Mouse (Mus musculus) hindbrain, embryonic 15.5 days (tissue): ENCODE measurements around the gene Acot6. TPM values are rescaled to one million over a fixed set of nuclear protein-coding genes. Genes with fewer than 3 reads are reported as not detected.

Source experiments
- ATAC-seq: fragments of 200-750 bp; cut with Nextera tagmentation; 2 replicates; pipeline ENCODE4 v1.8.0; 2017; ENCODE audit warnings: low read depth, moderate number of reproducible peaks, moderate TSS enrichment; ENCODE audit not compliant: low FRiP score
- H3K27ac ChIP-seq: fragments of 300-500 bp; sonication (generic); replicated peaks from 2 replicates; pipeline ENCODE4 v1.5.1; 2015; ENCODE audit warnings: mild to moderate bottlenecking, inconsistent platforms
- H3K27me3 ChIP-seq: fragments of 300-500 bp; sonication (generic); 2 replicates; pipeline ENCODE4 v1.6.1; 2015; ENCODE audit warnings: control low read depth, inconsistent platforms
- H3K36me3 ChIP-seq: fragments of 300-500 bp; sonication (generic); 2 replicates; pipeline ENCODE4 v1.6.1; 2015; ENCODE audit warnings: control low read depth, inconsistent platforms
- H3K4me1 ChIP-seq: fragments of 300-500 bp; sonication (generic); replicated peaks from 2 replicates; pipeline ENCODE4 v1.6.1; 2015; ENCODE audit warnings: control low read depth, inconsistent platforms
- H3K4me2 ChIP-seq: fragments of 300-500 bp; sonication (generic); 2 replicates; pipeline ENCODE4 v1.6.1; 2015; ENCODE audit warnings: moderate library complexity, mild to moderate bottlenecking, inconsistent platforms
- H3K4me3 ChIP-seq: fragments of 300-500 bp; sonication (generic); 2 replicates; pipeline ENCODE4 v1.5.1; 2015; ENCODE audit warnings: mild to moderate bottlenecking, inconsistent platforms
- H3K9ac ChIP-seq: fragments of 300-500 bp; sonication (generic); 2 replicates; pipeline ENCODE4 v1.6.1; 2015; ENCODE audit warnings: inconsistent platforms
- H3K9me3 ChIP-seq: fragments of 300-500 bp; sonication (generic); 2 replicates; pipeline ENCODE4 v1.6.1; 2016; ENCODE audit warnings: control low read depth, inconsistent platforms
- WGBS: fragments of 180-500 bp; shearing (Covaris S2); methylation state at CpG from one replicate; pipeline ENCODE4 v1.1.7; 2015; 5-methylcytosine and 5-hydroxymethylcytosine counted together
- polyA plus RNA-seq: library from polyadenylated mRNA; unstranded; fragments of >200 nt; fragmentation: Nextera tagmentation; extraction: Ambion mirVana; gene quantifications from 2 replicates; pipeline ENCODE4 v1.2.1, GENCODE M21; 2015

Gene Acot6
- polyA plus RNA-seq, 1 experiment from 2014 or later, result 1.7 TPM

DNA sequence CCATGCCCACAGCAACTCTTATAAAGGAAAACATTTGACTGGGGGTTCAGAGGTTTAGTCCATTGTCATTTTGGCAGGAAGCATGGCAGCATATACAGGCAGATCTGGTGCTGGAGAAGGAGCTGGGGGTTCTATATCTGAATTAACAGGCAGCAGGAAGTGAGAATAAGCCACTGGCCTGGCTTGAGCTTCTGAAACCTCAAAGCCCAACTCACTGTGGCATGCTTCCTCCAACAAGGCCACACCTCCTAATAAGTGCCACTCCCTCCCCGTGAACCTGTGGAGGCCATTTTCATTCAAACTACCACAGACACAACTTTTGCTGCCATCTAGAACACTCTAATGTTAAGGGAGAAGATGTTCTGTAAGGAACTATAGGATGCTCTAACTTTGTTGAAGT lies 7.2 kb downstream of the Acot6 start:
- Histone ChIP-seq H3K4me3 (no peak overlapping the region), H3K4me1 (no peaks in the 10 kb centered on the region), H3K27me3 (no peaks in the 10 kb centered on the region), H3K9me3 (no peaks in the 10 kb centered on the region), H3K36me3 (no peaks in the 10 kb centered on the region), H3K4me2 (no peak overlapping the region), H3K27ac (no peak overlapping the region), H3K9ac (no peak overlapping the region)
- 80% methylated on average over 1 of the region's 1 CpGs for WGBS
- ATAC-seq, result no peak

DNA sequence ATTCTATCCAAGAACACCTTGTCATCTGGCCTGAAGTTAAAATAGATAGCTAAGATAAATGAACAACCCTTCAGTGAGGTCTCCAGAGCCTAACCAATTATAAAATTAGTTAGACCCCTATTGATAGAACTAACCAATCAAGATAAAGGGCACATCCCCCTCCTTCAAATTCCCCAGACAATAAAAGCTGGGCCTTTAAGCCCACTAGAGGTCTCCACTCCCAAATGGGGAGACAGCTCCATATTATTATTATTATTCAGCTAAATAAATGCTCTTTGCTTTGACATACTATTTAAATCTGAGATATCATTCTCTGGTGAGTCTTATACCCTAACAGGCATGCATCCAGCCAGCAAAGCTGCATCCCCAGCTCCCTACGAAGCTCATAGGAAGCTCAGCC lies 9.5 kb downstream of the Acot6 start:
- no peaks in the 10 kb centered on the region for H3K27me3 ChIP-seq
- WGBS, result 62% methylated on average over 1 of the region's 1 CpGs

DNA sequence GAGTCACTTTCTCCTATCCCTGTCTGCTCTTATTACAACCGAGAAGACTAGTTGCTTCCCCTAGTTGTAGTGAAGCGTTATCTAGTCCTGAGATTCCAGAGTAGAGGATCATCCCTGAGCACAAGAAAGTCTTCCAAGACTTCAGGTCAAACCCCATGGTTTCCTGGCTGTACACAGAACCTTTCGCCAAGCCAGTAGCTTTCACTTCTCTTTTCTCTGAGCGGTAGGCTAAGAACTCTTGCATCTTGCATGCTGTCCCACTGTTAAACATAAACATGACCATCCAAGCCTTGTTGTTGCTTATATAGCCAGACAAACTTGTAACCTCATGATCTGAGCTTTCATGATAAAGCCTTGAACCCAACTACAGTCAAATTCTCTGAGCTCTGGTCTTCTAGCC lies 10.4 kb downstream of the Acot6 start:
- ATAC-seq, result no peak
- 98% methylated on average over 4 of the region's 4 CpGs for WGBS
- peaks cover 12% of the 10 kb centered on the region for H3K4me1 ChIP-seq
- no peaks in the 10 kb centered on the region for H3K9me3 ChIP-seq
- H3K27ac ChIP-seq, result no peak overlapping the region
- no peaks in the 10 kb centered on the region for H3K36me3 ChIP-seq
- no peak overlapping the region for H3K4me3 ChIP-seq
- H3K9ac ChIP-seq, result no peak overlapping the region
- H3K4me2 ChIP-seq, result no peak overlapping the region
- no peaks in the 10 kb centered on the region for H3K27me3 ChIP-seq

More for the DNA sequence above, 9.5 kb downstream of the Acot6 start:
- H3K4me1 ChIP-seq, result peaks cover 4% of the 10 kb centered on the region
- no peak for ATAC-seq
- H3K4me2 ChIP-seq, result no peak overlapping the region
- H3K9ac ChIP-seq, result no peak overlapping the region
- no peaks in the 10 kb centered on the region for H3K9me3 ChIP-seq
- no peak overlapping the region for H3K4me3 ChIP-seq
- H3K36me3 ChIP-seq, result no peaks in the 10 kb centered on the region
- H3K27ac ChIP-seq, result no peak overlapping the region

DNA sequence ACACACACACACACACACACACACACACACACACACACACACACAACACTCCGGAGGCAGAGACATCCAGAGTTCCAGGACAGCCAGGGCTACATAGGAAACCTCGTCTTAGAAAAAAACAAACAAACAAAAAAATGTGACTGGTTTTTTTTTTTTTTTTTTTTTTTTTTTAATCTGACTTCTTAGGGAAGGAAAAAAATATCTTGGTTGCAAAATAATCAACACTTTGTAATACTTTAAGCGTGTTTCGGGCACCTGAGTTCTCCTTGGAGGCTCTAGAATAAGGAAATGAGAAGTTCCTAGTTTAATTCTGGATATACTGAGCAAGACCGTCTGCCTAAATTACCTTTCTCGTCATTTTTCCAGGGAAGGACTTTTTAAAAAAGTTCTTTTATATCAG lies 13.2 kb downstream of the Acot6 start:
- ATAC-seq, result no peak
- 46% methylated on average over 6 of the region's 6 CpGs for WGBS
- no peak overlapping the region for H3K9ac ChIP-seq

DNA sequence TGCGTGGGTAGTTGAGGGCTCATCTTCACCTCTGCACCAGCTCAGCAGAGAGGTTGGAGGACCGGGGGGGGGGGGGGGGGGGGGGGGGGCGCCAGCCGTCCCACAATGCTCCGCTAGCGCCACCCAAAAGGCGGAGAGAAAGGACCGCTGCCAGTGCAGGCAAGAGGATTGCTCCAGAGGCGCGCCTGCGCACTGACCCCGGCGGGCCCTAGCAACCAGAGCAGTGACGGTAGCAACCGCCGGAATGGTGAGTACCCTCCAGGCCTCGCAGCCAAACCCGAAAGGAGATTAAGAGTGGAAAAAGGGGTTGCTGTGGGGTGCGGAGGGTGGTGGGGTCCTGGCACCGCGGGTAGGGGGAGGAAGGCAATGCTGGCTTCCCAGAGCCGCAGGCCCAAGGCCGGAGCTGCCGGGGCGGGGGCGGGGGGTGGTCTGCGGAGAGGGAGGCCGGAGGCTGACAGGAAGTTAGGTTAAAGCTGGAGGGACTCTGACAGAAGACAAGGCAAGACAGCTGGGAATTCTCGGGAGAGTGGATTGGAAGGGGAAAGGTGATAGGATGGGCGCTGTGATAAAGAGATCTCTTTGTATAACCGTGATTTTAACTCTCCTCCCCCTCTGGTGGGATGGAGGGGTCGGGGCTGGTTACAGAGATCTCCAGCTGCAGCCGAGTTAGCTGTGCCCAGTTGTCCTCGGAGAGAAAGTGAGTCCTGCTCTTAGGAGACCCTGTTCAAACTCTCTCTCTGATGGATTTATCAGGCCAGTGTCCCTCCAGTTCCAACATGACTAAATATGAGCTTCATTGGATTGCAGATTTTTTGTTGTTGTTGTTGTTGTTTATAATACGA lies 13.9 kb downstream of the Acot6 start, which contains the start of gene Dnal1:
Gene Dnal1 (plus strand): TSS at position 214 of the 842 bp plus-strand sequence.
- Histone ChIP-seq H3K4me3 (peak within 1 kb of the TSS; percentile 67), H3K4me1 (peaks cover 14% of the 10 kb centered on the region), H3K27me3 (no peaks in the 10 kb centered on the region), H3K9ac (peak within 1 kb of the TSS; percentile 63), H3K36me3 (no peaks in the 10 kb centered on the region), H3K4me2 (peak within 1 kb of the TSS; percentile 74), H3K27ac (peak within 1 kb of the TSS; percentile 70), H3K9me3 (no peaks in the 10 kb centered on the region)
- 3% methylated on average over 33 of the region's 35 CpGs for WGBS
- peak; percentile 98 for ATAC-seq

More for the DNA sequence above, 13.2 kb downstream of the Acot6 start:
- Histone ChIP-seq H3K9me3 (no peaks in the 10 kb centered on the region), H3K4me1 (peaks cover 14% of the 10 kb centered on the region), H3K4me3 (peak overlapping the region; percentile 67), H3K36me3 (no peaks in the 10 kb centered on the region), H3K27me3 (no peaks in the 10 kb centered on the region), H3K4me2 (peak overlapping the region; percentile 74), H3K27ac (no peak overlapping the region)

DNA sequence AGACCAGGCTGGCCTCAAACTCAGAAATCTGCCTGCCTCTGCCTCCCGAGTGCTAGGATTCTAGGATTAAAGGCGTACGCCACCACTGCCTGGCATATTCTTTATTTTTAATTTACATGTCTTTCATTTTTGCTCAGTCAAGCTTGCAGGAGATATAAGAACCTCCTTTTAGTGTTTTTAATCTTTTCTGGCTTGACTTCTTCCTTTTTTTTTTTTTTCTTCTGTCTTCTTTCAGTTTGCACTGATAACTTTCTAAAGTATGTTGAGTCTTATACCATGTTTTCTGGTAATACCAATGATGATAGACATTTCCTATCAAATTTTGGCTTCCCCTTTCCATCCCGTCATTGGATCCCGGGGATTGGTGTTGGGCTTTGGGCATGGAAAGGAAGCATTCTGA lies 19.1 kb downstream of the Acot6 start:
- no peak overlapping the region for H3K4me3 ChIP-seq
- no peak overlapping the region for H3K9ac ChIP-seq
- no peak overlapping the region for H3K4me2 ChIP-seq
- H3K4me1 ChIP-seq, result peaks cover 14% of the 10 kb centered on the region
- H3K36me3 ChIP-seq, result no peaks in the 10 kb centered on the region
- no peak for ATAC-seq
- no peaks in the 10 kb centered on the region for H3K9me3 ChIP-seq
- WGBS, result 95% methylated on average over 5 of the region's 5 CpGs
- no peak overlapping the region for H3K27ac ChIP-seq
- H3K27me3 ChIP-seq, result no peaks in the 10 kb centered on the region

DNA sequence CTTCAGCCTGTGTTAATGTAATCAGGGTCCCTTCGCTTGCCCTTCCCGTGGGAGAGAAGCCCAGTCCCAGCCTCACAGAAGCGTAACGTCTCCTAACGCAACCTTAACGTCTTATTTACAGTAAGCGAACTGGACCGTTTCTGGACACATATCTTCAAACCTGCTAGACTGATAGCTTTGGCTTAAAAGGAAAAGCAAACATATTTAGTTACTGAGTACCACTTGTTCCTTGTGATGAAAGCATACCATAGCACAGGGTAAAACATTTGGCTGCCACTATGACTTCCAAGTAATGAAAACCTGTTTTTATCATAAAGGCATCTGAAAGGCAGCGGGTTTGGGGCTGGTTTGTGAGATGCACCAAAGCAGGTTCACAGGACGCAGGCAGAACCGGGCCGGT lies 25.4 kb downstream of the Acot6 start:
- Histone ChIP-seq H3K4me1 (no peaks in the 10 kb centered on the region), H3K36me3 (peaks cover 25% of the 10 kb centered on the region), H3K9me3 (no peaks in the 10 kb centered on the region), H3K9ac (no peak overlapping the region), H3K27ac (no peak overlapping the region), H3K4me3 (no peak overlapping the region), H3K4me2 (no peak overlapping the region), H3K27me3 (no peaks in the 10 kb centered on the region)
- ATAC-seq, result no peak
- WGBS, result 82% methylated on average over 12 of the region's 12 CpGs

DNA sequence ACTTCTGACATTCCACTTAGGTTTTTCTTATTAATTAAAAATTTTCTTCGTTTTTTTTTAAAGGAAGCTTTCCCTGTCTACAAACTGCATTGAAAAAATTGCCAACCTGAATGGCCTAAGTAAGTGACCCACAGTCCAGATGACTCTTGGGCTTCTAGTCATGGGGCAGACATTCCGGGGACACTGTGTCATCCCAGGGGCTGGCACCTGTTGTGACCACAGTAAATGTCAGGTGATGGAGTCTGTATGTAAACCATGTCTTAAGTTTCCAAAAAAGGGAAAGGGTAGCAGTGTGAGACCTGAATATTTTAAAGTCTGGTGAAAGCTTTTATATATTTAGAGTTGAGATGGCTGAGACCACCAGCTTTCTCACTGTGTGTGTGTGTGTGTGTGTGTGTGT lies 26.4 kb downstream of the Acot6 start:
- Histone ChIP-seq H3K4me3 (no peak overlapping the region), H3K27ac (no peak overlapping the region), H3K9ac (no peak overlapping the region), H3K4me1 (no peaks in the 10 kb centered on the region), H3K9me3 (no peaks in the 10 kb centered on the region), H3K36me3 (peaks cover 31% of the 10 kb centered on the region), H3K27me3 (no peaks in the 10 kb centered on the region), H3K4me2 (no peak overlapping the region)
- WGBS, result 85% methylated on average over 2 of the region's 2 CpGs
- ATAC-seq, result no peak

DNA sequence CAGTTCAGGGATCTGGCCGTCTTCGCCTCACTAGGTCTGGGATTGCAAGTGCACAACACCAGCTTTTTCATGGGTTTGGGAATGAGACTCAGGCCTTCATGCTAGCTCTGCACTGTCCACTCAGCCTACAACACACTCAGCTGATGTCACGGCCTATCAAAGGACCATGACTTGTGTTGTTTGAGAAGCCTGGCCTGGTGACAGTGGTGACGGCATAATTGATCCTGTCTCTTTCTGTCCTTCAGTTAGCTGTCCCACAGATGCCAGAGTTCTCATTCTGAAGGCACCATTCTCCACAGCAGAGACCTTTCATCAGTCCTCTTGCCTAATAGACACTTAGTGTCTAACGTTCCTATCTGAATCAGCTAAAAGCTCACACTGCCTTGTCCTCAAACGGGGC lies 28.1 kb downstream of the Acot6 start:
- Histone ChIP-seq H3K4me1 (no peaks in the 10 kb centered on the region), H3K36me3 (peaks cover 34% of the 10 kb centered on the region), H3K4me2 (no peak overlapping the region), H3K9me3 (no peaks in the 10 kb centered on the region), H3K4me3 (no peak overlapping the region), H3K27me3 (no peaks in the 10 kb centered on the region), H3K27ac (no peak overlapping the region), H3K9ac (no peak overlapping the region)
- no peak for ATAC-seq
- 83% methylated on average over 6 of the region's 6 CpGs for WGBS

DNA sequence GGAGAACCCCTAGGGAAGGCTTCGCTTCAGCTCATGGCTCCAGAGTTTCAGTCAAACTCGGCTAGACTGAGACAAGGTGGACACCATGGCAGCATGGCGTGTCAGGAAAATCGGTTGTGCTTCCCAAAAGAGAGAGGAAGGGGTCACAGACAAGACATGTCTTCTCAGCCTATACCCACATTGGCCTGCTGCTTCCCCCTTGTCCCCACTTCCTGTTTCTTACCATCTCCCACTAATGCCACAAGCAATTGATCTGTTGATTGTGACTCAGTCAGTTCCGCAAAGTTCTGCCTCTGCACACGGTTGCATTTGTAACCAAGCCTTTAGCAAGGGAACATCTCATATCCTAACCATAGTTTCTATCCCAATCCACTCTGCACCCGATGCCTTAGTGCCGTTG lies 29.5 kb downstream of the Acot6 start:
- Histone ChIP-seq H3K9me3 (no peaks in the 10 kb centered on the region), H3K9ac (no peak overlapping the region), H3K4me2 (no peak overlapping the region), H3K4me3 (no peak overlapping the region), H3K27ac (no peak overlapping the region), H3K27me3 (no peaks in the 10 kb centered on the region), H3K36me3 (peaks cover 34% of the 10 kb centered on the region), H3K4me1 (no peaks in the 10 kb centered on the region)
- WGBS, result 97% methylated on average over 8 of the region's 8 CpGs
- no peak for ATAC-seq

DNA sequence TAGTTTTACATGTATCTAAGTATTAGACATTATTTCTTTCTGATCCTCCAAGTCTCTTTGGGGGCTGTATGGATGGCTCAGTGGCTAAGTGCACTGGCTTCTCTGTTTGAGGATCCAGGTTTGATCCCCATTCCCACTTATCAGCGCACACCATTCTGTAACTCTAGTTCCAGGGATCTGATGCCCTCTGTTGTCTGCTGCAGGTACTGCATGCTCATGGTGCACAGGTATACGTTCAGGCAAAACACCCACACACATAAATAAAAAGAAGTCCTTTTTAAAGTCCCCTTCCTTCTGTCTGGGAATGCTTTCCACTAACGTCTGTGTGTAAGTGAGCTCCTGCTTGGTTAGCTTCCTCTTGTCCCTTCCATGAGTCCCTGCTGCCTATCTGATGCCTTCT lies 31.8 kb downstream of the Acot6 start:
- WGBS, result 64% methylated on average over 3 of the region's 3 CpGs
- Histone ChIP-seq H3K9ac (no peak overlapping the region), H3K36me3 (peaks cover 38% of the 10 kb centered on the region), H3K4me1 (no peaks in the 10 kb centered on the region), H3K9me3 (no peaks in the 10 kb centered on the region), H3K4me3 (no peak overlapping the region), H3K4me2 (no peak overlapping the region), H3K27me3 (no peaks in the 10 kb centered on the region), H3K27ac (no peak overlapping the region)
- ATAC-seq, result no peak

DNA sequence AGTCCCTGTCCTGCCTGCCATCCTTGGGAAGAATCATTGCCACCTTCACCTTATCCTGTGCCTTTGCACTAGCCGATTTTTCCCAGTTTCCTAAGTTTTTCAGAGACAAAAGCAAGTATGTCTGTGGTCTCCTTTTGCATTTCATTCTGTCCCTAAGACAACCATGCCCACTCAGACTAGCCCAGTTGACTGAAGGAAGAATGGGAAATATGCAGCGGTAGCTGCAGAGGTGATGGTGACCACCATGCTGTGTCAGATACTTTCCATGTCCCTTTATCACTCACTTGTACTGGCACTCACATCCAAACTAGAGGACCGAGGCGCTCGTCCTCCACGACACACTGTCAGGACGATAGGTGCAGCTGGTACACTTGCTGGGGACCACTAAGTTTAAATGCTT lies 36.7 kb downstream of the Acot6 start:
- no peak overlapping the region for H3K4me3 ChIP-seq
- H3K27me3 ChIP-seq, result no peaks in the 10 kb centered on the region
- no peak overlapping the region for H3K4me2 ChIP-seq
- H3K9me3 ChIP-seq, result no peaks in the 10 kb centered on the region
- no peaks in the 10 kb centered on the region for H3K4me1 ChIP-seq
- whole genome bisulfite sequencing, result 92% methylated on average over 7 of the region's 7 CpGs
- H3K9ac ChIP-seq, result no peak overlapping the region
- H3K36me3 ChIP-seq, result peaks cover 31% of the 10 kb centered on the region
- no peak for ATAC-seq
- no peak overlapping the region for H3K27ac ChIP-seq

DNA sequence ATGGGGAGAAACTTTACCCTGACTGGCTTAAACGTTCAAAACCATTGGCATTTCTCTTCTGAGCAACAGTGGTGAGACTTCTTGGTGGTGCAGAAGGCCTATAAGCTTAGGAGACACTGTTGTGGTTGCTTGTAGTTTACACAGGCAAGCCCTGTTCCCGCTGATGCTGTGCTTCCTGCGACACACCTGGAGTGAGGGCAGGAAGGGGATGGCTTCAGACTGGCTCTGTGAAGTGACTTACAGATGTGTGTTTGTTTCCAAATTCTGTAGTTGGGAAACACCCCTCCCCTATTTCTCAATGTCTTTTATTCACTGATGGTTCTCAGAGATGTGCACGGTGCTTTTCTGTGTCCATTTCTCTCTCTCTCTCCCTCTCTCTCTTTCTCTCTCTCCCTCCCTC lies 39.7 kb downstream of the Acot6 start:
- no peak overlapping the region for H3K27ac ChIP-seq
- 82% methylated on average over 4 of the region's 4 CpGs for WGBS
- no peaks in the 10 kb centered on the region for H3K27me3 ChIP-seq
- no peaks in the 10 kb centered on the region for H3K4me1 ChIP-seq
- H3K9ac ChIP-seq, result no peak overlapping the region
- no peak overlapping the region for H3K4me3 ChIP-seq
- no peak for ATAC-seq
- H3K36me3 ChIP-seq, result peaks cover 33% of the 10 kb centered on the region
- no peaks in the 10 kb centered on the region for H3K9me3 ChIP-seq
- no peak overlapping the region for H3K4me2 ChIP-seq
